Mouse (Mus musculus) thymus, adult 18-20 months (tissue): Measurements from ENCODE around the gene Cd38.
A peak's percentile ranks its signal among the peaks of the same experiment; 100 is the strongest.

Source experiments
- DNase-seq, 2 experiments: peaks; one replicate each; pipeline ENCODE4 v3.0.0; 2022; ENCODE audit warnings: mixed read lengths in 2 of 2

Cd38 gene

GRCm38 (mm10) chr5:43948111-43948743 is 79.9 kb downstream of the Cd38 start:
- peak; percentile 69 to 82 for DNase-seq

GRCm38 (mm10) chr5:43948748-43949275 is 80.5 kb downstream of the Cd38 start:
- peak; percentile 24 to 28 for DNase-seq

- DNase-seq = no peak
Observed at GRCm38 (mm10) chr5:43953241-43953640, 84.9 kb downstream of the Cd38 start.

GRCm38 (mm10) chr5:43959884-43960440 is 91.6 kb downstream of the Cd38 start:
- DNase-seq = no peak

GRCm38 (mm10) chr5:43961056-43961455 is 92.7 kb downstream of the Cd38 start:
- no peak for DNase-seq
